Mouse (Mus musculus): ENCODE measurements around the gene Hint1.
"Not testable (repeated sequence)": the region's sequence is repeated elsewhere in the genome, so short reads cannot be mapped to it uniquely, and the experiment has no call there.

The Hint1 gene

DNA sequence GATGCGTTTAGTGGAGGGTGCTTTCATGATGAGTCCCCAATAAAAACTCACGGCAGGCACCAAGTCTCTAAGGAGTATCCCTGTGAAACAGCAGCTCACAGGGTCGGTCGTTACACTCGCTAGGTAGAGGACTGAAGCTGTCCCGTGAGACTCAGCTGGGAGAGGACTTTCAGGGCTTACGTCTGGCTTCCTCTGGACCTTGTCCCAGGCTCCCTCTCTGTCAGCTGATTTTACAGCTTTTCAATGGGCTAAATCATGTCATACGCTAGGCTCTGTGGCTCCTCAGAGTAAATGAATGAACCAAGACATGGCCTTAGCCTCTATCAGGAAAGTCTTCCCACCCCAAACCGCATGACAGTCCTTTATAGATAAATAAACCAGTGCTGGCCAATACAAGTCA is 28.4 kb downstream of the Hint1 start:
- DNase-seq (ENCODE audit: extremely low read depth, low read depth, low spot score) = no peak

DNA sequence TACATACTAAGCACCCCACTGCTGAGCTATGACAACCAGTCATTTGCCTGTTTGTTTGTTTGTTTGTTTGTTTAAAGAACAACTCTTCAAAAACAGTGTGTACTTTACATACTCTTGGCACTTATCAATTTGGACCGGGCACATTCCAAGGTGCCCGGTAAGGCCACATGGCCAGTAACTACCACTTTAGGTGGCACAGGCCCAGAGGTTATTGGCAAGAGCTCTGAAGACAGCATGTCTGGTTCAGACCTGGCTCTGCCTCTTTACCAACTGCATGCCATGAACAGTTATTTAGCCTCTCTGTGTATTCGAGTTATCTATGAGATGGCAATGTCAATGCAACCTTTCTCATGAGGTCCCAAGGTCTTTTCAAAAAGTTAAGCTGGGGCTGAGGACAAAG is 30.5 kb downstream of the Hint1 start:
- not testable (repeated sequence) for DNase-seq (ENCODE audit: extremely low read depth, low read depth, low spot score)

DNA sequence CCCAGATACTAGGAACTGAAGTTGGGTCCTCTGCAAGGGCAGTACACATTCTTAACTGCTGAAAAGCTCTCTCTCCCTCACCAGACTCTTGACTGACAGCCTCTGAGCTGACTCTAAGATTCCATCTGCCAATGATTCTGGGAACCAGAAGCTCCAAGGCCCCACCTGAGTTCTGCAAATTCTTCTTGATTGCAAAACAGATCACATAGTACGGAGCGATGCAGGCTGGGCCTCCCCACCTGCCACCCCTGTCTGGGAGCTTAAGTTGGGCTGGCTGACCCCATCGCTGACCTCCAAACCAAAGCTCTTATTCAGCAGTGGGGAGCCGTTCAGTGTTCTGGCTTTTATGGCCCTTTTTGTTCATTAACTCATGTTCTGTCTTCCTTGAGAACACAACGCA is 31.3 kb downstream of the Hint1 start:
- DNase-seq (ENCODE audit: extremely low read depth, low read depth, low spot score) = no peak

DNA sequence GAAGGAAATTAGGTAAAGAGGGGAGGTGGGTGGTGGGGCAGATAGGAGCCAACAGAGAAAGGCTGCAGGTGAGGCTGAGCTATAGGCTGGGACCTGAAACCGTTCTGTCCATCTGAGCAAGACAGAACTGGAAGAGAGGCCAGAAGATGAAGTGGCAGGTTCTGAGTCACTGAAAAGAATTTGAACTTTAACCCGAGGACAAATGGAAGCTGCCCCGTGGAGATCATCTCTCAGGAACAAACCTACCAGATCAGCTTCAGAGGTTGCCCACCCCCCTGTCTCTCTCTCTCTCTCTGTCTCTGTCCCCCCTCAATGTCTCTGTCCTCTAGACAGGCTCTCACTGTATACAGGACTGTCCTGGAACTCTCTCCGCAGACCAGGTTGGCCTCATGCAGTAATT is 33.5 kb downstream of the Hint1 start:
- no peak for DNase-seq (ENCODE audit: extremely low read depth, low read depth, low spot score)

DNA sequence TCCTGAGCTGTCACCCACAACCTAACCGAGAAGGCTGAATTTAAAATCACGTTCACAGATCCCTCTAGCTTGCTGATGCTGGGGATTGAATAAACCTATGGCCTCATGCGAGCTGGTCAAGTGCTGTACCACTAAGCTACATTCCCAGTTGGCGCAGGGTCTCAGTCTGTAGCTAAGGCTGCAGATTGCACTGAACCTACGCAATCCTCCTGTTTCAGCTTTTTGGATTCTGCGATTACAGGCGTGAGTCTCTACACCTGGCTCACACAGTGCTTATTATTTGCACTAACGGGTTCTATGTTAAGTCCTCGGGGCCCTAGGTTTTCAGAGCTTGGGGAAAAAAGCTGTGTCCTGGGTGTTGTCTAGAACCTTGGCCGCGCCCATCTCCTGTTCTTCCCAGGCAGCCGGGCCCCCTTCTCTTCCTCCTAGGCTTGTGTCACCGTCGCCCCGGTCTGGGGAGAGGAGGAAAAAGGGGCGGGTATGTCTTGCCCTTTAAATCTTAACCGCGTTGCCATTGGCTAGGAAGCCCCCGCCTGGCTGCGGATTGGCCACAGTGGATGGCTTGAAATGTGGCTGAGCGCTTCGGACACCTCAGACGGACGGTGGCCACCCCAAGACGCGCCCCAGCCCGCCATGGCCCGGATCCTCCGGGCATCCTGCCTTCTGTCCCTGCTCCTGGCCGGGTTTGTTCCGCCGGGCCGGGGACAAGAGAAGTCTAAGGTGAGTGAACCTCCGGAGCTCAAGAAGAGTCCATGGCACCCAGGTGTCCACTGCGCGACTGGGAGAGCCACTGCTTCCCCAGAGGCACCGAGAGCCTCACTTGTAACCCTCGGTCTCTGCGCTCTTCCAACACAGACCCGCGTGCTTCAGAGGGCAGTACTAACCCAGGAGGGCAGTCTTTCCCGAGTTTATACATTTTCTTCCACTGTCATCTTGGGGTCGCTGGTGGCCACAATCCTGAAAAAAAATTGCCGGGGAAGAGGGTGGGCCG is 36.4 kb downstream of the Hint1 start, which contains the start of gene Gpx3:
Gene Gpx3, plus strand, starts transcription at position 121 of the 991 bp plus-strand sequence.
- DNase-seq (ENCODE audit: extremely low read depth, low read depth, low spot score) = no peak

DNA sequence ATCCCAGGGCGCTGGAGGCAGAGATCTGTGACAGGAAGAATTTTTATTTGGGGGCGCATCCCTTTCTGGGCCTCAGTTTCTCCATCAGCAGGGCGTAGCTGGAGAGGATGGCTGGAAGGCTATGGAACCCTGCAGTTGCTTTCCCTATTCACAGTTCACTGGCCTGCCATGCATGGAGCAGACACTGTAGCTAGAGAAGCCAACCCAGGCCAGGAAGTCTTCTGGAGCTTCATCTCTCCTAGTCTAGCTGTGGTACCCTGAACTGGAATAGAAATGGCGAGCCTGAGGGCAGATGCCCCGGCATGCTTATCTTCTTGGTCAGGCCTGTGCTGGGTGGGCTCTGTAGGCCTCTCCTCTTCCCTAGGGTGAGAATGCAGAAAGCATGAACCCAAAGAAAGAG is 37.2 kb downstream of the Hint1 start:
- no peak for DNase-seq (ENCODE audit: extremely low read depth, low read depth, low spot score)

DNA sequence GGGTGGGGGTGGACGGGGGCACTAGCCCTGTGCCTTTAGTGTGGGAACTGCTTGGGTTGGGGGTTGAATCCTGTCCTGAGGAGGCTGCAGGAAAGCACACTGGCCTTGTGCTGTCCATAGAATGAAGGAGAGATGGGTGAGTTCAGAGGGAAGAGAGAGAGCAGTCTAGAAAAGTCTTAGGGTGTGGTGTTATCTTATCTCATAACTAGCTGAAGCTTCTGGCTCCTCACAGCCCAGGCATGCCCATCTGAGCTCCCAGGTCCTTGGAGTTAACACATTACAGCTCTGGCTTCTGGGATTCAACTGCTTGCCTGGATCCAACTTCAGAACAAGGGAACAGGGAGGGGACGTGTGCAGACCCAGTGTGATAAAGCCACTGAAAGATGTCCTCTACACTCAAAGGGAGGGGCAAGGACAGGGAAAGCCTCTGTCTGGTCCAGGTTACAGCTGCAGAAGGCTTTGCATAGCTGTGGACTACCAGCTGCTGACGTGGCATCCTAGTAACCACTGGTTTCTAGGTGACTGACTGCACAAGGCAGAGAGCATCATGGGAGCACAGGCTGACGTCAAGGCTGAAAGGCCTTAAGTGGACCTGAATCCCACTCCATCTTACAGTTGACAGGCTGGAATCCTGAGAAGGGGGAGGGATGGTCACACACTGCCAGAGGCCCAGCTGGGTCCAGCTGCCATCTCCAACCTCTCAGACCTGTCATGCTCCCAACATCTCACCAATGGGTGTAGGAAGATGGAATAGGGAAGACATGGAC is 37.9 kb downstream of the Hint1 start:
- no peak for DNase-seq (ENCODE audit: extremely low read depth, low read depth, low spot score)

DNA sequence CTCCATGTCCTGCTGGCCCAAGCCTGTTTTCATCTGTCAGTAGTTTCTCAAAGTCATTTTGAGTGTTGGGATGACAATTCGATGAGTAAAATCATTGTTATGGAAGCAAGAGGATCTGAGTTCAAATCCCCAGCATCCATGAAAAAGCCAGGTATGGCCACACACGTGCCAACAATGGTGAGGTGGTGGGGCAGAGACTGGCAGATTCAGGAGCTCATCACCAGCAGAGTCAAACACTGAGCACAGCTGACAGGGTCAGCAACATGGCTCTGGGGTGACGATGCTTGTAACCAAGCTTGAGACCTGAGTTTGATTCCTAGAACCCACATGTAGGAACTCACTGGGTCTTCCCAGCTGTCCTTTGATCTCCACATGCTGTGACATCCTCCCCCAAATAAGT is 38.9 kb downstream of the Hint1 start:
- DNase-seq (ENCODE audit: extremely low read depth, low read depth, low spot score) = no peak

DNA sequence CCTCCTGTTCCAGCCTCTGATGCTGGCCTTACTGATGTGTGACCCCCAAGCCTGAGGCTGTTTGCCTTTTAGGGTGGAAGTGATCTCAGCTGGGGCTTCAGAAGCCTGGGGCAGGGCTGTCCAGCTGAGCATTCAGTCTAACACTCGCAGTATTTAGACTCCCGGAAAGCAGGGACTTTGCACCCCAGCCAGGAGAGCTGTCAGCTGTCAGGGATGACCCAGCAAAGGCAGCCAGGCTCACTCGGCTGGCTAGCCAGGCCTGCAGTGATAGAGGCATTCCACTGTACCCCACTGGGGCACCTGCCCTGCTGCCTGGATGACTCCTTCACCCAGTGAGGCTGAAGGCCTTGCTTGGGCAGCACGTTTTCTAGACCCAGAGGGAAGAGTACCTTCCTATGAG is 39.7 kb downstream of the Hint1 start:
- DNase-seq (ENCODE audit: extremely low read depth, low read depth, low spot score) = no peak

DNA sequence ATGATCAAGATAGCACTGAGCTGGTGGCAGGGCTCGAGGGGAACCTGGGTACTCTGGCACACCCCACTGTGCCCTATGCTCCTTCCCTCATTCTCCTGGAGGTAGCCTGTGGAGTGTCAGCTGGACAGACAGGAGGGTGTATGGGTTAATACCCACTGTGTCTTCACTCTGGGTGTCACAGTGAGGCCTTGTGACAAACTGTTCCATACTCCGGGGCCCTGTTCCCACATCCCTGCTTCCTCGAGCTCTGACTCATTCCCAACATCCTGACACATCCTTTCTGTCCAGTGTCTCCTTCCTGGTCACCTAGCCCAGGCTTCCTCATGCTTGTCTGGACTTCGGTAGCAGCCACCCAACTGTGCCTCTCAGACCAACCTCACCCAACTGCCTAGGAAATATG is 40.3 kb downstream of the Hint1 start:
- no peak for DNase-seq (ENCODE audit: extremely low read depth, low read depth, low spot score)

DNA sequence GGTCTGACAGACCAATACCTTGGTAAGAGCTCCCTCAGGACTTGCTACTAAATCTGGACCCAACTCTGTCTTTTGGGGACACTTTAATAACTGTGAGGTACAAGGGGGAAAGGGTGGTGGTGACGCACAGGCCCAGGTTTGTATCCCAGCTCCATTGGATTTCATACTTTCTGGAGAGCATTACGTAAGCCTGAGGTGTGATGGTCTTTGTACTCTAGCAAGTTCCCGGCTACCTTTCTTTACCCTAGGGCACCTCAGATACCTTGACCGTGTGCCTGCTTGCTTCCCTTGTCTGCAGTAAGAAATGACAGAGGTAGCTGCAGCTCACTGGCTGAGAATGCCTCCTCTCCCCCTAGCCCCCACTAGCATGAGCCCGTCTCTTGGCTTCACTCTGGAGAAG is 41.1 kb downstream of the Hint1 start:
- no peak for DNase-seq (ENCODE audit: extremely low read depth, low read depth, low spot score)

DNA sequence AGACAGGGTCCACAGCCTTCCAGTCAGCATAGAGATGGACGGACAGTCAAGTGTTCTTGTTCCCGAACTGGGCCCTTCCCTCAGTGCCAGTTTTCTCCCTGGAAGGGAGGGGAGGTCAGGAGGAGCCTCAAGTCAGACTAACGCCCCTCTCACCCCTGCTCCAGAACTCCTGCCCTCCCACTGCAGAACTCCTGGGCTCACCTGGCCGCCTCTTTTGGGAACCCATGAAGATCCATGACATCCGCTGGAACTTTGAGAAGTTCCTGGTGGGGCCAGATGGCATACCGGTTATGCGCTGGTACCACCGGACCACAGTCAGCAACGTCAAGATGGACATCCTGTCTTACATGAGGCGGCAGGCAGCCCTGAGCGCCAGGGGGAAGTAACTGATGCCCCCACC is 43.1 kb downstream of the Hint1 start:
- DNase-seq (ENCODE audit: extremely low read depth, low read depth, low spot score) = no peak

DNA sequence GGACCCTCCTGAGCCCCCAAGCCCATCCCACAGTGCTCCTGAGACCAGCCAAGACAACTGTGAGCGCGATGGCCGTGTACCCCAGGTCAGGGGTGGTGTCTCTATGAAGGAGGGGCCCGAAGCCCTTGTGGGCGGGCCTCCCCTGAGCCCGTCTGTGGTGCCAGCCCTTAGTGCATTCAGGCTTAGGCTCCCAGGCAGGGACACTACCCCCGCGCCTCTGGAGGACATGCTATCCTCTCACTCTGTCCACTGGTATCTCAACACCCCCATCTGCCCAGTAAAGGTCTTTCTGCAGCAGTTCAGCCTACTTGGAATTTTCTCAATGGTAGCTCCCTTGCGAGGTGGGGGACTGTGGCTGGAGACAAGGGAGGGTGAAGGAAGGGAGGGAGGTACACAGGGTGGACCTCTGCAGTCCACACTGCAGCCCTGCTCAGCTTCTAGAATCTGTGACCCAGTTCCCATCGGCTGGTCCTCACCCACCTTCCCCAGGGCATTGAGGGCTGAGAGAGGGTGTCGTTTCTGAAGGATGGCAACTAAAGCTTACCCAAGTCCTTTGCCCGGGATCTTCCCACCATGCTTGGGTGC is 44.0 kb downstream of the Hint1 start:
- no peak for DNase-seq (ENCODE audit: extremely low read depth, low read depth, low spot score)

DNA sequence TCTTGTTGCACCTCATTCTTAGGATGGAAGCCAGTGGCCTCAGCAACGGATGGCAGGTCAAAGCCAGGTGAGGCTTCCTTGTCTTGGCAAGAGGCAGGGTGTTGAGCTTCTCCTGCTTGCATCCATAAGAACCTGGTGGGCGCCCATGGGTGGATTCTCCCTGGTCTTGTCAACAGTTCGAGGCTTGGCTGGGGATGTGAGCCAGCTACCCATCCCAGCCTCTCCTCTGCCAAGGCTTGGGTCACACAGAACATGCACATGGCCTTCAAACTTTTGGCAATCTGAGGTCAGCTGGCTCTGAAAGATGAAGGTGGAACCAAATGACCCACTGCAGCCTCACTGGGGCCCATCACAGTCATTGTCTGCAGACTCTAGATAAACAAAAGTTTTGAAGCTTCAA is 45.0 kb downstream of the Hint1 start:
- no peak for DNase-seq (ENCODE audit: extremely low read depth, low read depth, low spot score)

DNA sequence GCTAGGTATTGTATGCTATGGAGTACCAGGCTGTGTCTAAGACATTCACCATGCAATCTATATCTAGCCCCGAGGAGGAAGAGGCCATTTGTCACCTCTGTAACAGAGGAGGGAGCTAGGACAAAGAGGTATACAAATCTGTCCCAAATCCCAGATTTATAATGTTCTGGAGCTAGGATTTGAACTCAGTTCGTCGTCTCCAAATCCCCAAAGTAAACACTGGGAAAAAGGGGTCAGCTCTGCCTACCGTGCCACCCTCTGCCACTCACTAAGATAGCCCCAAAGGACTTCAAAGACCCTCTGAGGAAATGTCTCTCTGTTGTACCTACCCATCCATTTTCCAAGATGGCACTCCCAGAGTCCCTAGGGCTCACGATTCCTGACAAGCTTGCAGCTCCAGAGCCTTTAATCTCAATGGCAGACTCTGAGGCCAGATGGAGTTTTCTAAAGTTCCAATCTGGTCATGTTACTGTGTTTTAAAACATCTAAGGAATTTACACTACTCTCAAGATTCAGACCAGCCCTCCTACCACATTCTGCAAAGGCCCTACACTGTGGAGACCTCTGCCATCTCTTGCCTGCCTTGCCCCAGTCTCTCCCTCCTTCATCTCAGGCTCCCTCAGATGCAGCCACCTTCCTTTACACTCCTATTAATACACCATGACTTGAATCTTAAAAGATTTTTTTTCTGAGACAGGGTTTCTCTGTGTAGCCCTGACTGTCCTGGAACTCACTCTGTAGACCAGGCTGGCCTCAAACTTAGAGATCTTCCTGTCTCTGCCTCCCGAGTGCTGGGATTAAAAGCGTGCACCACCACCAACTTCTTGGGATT is 45.7 kb downstream of the Hint1 start:
- no peak for DNase-seq (ENCODE audit: extremely low read depth, low read depth, low spot score)

DNA sequence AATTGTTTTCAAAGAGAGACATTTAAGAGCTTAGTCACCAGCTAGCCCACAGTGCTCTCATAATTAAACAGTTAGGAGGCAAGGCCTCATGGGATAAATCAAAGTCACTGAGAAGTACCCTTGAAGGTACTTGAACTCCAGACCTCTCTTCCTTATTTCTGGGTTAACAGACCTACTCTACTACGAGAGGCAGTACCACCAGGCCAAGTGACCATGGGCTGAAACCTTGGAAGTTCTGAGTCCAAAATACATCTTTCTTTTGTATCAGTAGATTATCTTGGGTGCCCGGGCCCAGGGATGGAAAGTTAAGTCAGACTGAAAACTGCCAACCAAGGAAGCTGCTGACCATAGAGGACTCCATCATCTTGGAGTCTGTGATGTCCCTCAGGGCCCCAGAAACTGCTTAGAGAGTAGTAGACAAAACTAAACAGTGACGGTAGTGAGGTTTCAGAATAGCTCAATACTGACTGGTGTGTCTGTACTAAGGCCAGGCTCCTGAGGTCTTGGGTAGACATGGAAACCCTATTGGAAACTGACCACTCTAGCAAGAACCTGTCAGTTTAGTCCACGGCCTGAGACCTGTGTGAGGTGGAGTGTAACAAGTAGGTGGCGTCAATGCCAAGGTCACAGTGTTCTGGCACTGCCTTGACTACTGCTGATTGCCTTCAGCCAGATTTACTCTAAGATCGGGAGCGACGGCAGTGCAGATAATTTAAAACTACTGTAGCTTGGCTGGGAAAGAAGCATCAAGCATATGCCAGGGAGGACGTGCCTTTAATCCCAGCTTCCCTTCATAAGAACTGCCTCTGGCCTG is 46.5 kb downstream of the Hint1 start:
- no peak for DNase-seq (ENCODE audit: extremely low read depth, low read depth, low spot score)

DNA sequence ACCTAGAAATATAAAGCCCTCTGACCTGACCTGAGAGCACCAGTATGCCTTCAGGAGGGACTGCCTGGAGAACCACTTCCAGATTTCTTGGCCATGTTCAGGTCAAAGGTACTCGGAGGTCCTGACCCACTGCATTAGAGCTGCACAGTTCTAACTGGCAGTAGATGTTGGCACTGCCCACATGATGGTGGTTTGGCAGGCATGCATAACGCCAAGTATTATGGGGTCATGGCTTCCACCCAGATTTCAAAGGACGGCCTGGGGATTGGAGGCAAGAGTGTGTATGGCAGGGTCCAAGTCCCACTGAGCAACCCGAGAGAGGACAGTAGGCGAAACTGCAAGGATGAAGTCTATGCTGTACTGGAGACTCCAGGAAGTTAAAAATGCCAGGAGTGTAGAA is 47.7 kb downstream of the Hint1 start:
- no peak for DNase-seq (ENCODE audit: extremely low read depth, low read depth, low spot score)

DNA sequence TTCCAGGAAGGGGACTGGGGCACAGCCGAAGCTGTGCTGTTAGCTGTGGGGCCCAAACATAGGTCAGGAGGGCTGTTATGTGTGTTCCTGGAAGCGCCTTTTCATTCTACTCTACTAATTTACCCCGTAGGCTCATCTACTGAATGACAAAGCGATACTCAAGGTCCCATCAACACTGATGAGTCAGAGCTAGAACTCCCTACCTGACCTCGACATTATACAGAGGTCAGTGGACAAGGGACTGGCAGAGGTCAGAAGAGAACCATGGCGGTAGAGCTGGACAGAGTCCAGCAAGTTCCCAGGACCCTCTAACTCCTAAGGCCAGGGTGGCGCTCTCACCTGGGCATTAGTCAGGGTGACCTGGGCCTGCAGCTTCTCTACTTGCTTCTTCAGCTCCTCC is 51.3 kb downstream of the Hint1 start:
- no peak for DNase-seq (ENCODE audit: extremely low read depth, low read depth, low spot score)

DNA sequence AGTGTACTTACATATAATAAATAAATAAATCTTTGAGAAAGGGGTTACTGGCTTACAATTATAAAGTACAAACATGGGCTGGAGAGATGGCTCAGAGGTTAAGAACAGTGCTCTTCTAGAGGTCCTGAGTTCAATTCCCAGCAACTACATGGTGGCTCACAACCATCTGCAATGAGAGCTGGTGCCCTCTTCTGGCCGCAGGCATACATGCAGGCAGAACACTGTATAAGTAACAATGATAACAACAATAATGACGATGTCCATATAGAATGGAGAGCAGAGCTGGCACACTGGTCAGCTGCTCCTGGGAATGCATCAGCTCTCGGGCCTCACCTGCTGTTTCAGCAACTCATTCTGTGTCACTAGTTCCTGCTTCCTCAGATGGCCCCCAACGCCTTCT is 52.1 kb downstream of the Hint1 start:
- DNase-seq (ENCODE audit: extremely low read depth, low read depth, low spot score) = no peak

Data from fat pad, adult 2 months (tissue).